Mouse (Mus musculus) liver, embryonic 16.5 days (tissue): ENCODE measurements around the gene Ikbke. TPM values are rescaled to one million over a fixed set of nuclear protein-coding genes. Genes with fewer than 3 reads are reported as not detected.
"Not testable (repeated sequence)": the region's sequence is repeated elsewhere in the genome, so short reads cannot be mapped to it uniquely, and the experiment has no call there.

ENCODE experiments used
- ATAC-seq: fragments of 200-750 bp; cut with Nextera tagmentation; 2 replicates; pipeline ENCODE4 v1.8.0; 2017; ENCODE audit warnings: low read depth, mild to moderate bottlenecking, moderate number of reproducible peaks, moderate library complexity
- H3K27ac ChIP-seq: fragments of 300-500 bp; sonication (generic); 2 replicates; pipeline ENCODE4 v1.5.1; 2014; ENCODE audit warnings: mild to moderate bottlenecking, low read length
- H3K27me3 ChIP-seq: fragments of 300-500 bp; sonication (generic); 2 replicates; pipeline ENCODE4 v1.6.1; 2014; ENCODE audit warnings: low read depth, low read length, mixed read lengths; ENCODE audit not compliant: control insufficient read depth, insufficient read depth
- H3K36me3 ChIP-seq: fragments of 300-500 bp; sonication (generic); 2 replicates; pipeline ENCODE4 v1.6.1; 2014; ENCODE audit warnings: mild to moderate bottlenecking; ENCODE audit not compliant: control insufficient read depth, insufficient read depth
- H3K4me1 ChIP-seq: fragments of 300-500 bp; sonication (generic); 2 replicates; pipeline ENCODE4 v1.6.1; 2014; ENCODE audit warnings: low read depth, low read length, mixed read lengths; ENCODE audit not compliant: control insufficient read depth
- H3K4me2 ChIP-seq: fragments of 300-500 bp; sonication (generic); 2 replicates; pipeline ENCODE4 v1.6.1; 2014; ENCODE audit warnings: low read depth, low read length, mixed read lengths
- H3K4me3 ChIP-seq: fragments of 300-500 bp; sonication (generic); 2 replicates; pipeline ENCODE4 v1.5.1; 2014; ENCODE audit warnings: low read depth, mild to moderate bottlenecking, low read length
- H3K9ac ChIP-seq: fragments of 300-500 bp; sonication (generic); 2 replicates; pipeline ENCODE4 v1.6.1; 2014; ENCODE audit warnings: low read depth, low read length
- H3K9me3 ChIP-seq: fragments of 300-500 bp; sonication (generic); replicated peaks from 2 replicates; pipeline ENCODE4 v1.6.1; 2016; ENCODE audit warnings: low read length; ENCODE audit not compliant: control insufficient read depth
- WGBS: fragments of 180-500 bp; shearing (Covaris S2); extraction: QIAGEN DNeasy Blood & Tissue Kit; methylation state at CpG from one replicate; pipeline ENCODE4 v1.1.7; 2014; ENCODE audit not compliant: insufficient replicate concordance; 5-methylcytosine and 5-hydroxymethylcytosine counted together
- polyA plus RNA-seq: library from polyadenylated mRNA; unstranded; fragments of >200 nt; fragmentation: Nextera tagmentation; extraction: Ambion mirVana; gene quantifications from 2 replicates; pipeline ENCODE4 v1.2.1, GENCODE M21; 2015

Gene Ikbke
- polyA plus RNA-seq, 1 experiment from 2014 or later, result 10.2 TPM

DNA sequence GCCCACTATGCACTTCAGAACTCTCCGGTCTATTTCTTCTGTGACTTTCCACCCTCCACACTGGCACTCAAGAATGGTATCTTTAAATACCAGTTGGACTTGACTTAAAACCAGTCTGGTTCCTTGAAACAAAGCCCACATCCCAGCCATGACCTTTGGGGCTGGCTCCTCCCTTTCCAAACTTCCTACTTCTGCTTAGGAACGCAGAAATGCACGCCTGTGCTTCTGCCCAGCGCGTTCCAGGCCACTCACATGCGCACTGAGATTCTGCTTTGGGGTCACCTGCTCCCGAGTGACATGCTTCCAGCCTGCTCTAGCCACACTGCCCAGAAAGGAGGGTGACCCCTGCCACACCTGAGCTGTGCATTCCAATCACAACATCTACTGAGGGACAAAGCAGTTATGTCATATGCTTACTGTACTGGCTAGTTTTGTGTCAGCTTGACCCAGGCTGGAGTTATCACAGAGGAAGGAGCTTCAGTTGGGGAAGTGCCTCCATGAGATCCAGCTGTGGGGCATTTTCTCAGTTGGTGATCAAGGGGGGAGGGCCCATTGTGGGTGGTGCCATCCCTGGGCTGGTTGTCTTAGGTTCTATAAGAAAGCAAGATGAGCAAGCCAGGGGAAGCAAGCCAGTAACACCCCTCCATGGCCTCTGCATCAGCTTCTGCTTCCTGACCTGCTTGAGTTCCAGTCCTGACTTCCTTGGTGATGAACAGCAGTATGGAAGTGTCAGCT lies 26.7 kb downstream of the Ikbke start:
- ATAC-seq, H3K9me3 ChIP-seq: not testable (repeated sequence)

GRCm38 (mm10) chr1:131246433-131247395 lies 32.7 kb downstream of the Ikbke start:
- H3K27ac ChIP-seq, result no peak overlapping the region
- H3K36me3 ChIP-seq, result no peaks in the 10 kb centered on the region
- H3K9me3 ChIP-seq, result no peaks in the 10 kb centered on the region
- peaks cover 41% of the 10 kb centered on the region for H3K27me3 ChIP-seq
- H3K9ac ChIP-seq, result no peak overlapping the region
- peak overlapping the region; percentile 21; the same call in 1 of the 2 replicates for H3K4me3 ChIP-seq
- no peak for ATAC-seq
- WGBS, result 3% methylated on average over 7 of the region's 7 CpGs
- peaks cover 16% of the 10 kb centered on the region for H3K4me1 ChIP-seq
- H3K4me2 ChIP-seq, result peak overlapping the region; percentile 73

More for the DNA sequence above, 26.7 kb downstream of the Ikbke start:
- H3K4me2 ChIP-seq, H3K4me1 ChIP-seq, H3K4me3 ChIP-seq, H3K27me3 ChIP-seq, H3K9ac ChIP-seq, H3K27ac ChIP-seq, H3K36me3 ChIP-seq: not testable (repeated sequence)
- WGBS, result 43% methylated on average over 7 of the region's 7 CpGs

- H3K9me3 ChIP-seq, result no peaks in the 10 kb centered on the region
- no peak overlapping the region for H3K27ac ChIP-seq
- no peaks in the 10 kb centered on the region for H3K36me3 ChIP-seq
- no peak for ATAC-seq
- WGBS, result 2% methylated on average over 9 of the region's 9 CpGs
- peaks cover 16% of the 10 kb centered on the region for H3K4me1 ChIP-seq
- H3K27me3 ChIP-seq, result peaks cover 42% of the 10 kb centered on the region
- peak overlapping the region; percentile 73 for H3K4me2 ChIP-seq
- peak overlapping the region; percentile 64 for H3K4me3 ChIP-seq
- no peak overlapping the region for H3K9ac ChIP-seq
Measured at GRCm38 (mm10) chr1:131245926-131246325, 33.5 kb downstream of the Ikbke start.

GRCm38 (mm10) chr1:131245089-131245856 lies 34.1 kb downstream of the Ikbke start, which contains the start of gene Rassf5:
Gene Rassf5 (minus strand): TSS chr1:131245258.
- peak; percentile 74 for ATAC-seq
- H3K27ac ChIP-seq, result no peak within 1 kb of the TSS
- H3K27me3 ChIP-seq, result peaks cover 42% of the 10 kb centered on the region

GRCm38 (mm10) chr1:131244536-131245088 lies 34.8 kb downstream of the Ikbke start:
- Histone ChIP-seq H3K27me3 (peaks cover 42% of the 10 kb centered on the region), H3K4me1 (peaks cover 16% of the 10 kb centered on the region), H3K27ac (no peak overlapping the region), H3K4me3 (peak overlapping the region; percentile 64), H3K9me3 (no peaks in the 10 kb centered on the region), H3K36me3 (no peaks in the 10 kb centered on the region), H3K9ac (peak overlapping the region; percentile 45), H3K4me2 (peak overlapping the region; percentile 73)
- 2% methylated on average over 57 of the region's 57 CpGs for WGBS
- ATAC-seq, result 0 out of 2 replicates have a peak, but pooled peaks have one; percentile 8

More at GRCm38 (mm10) chr1:131245089-131245856, 34.1 kb downstream of the Ikbke start, which contains the start of gene Rassf5:
- no peaks in the 10 kb centered on the region for H3K9me3 ChIP-seq
- H3K4me3 ChIP-seq, result peak within 1 kb of the TSS; percentile 64
- peak within 1 kb of the TSS; percentile 73 for H3K4me2 ChIP-seq
- H3K9ac ChIP-seq, result peak within 1 kb of the TSS; percentile 45
- peaks cover 16% of the 10 kb centered on the region for H3K4me1 ChIP-seq
- 1% methylated on average over 60 of the region's 60 CpGs for WGBS
- no peaks in the 10 kb centered on the region for H3K36me3 ChIP-seq

DNA sequence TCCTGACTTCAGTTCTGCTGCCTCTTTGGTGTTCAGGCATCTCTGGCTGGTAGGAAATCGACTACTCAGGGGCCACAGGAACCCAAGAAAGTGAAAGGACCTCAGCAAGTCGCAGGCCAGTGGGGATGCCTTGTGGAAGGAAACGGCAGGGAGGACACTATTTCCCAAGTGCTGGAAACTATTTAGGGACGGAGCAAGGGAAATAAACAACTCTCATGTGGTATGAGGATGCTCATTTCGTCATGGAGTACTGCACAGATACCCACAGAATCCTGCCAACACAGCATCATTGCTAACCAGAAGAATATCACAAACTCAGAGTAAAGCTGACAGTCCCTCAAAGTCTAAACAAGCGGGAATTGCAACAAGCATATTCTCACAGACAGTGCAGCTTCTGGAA lies 36.5 kb downstream of the Ikbke start:
- WGBS, result 24% methylated on average over 6 of the region's 6 CpGs
- H3K4me1 ChIP-seq, result peaks cover 16% of the 10 kb centered on the region
- no peak overlapping the region for H3K9ac ChIP-seq
- no peak for ATAC-seq
- H3K4me3 ChIP-seq, result no peak overlapping the region
- no peaks in the 10 kb centered on the region for H3K9me3 ChIP-seq
- no peak overlapping the region for H3K4me2 ChIP-seq
- H3K27me3 ChIP-seq, result peaks cover 42% of the 10 kb centered on the region
- no peaks in the 10 kb centered on the region for H3K36me3 ChIP-seq
- no peak overlapping the region for H3K27ac ChIP-seq

GRCm38 (mm10) chr1:131239576-131240193 lies 39.7 kb downstream of the Ikbke start:
- Histone ChIP-seq H3K9me3 (no peaks in the 10 kb centered on the region), H3K9ac (no peak overlapping the region), H3K36me3 (no peaks in the 10 kb centered on the region), H3K27ac (no peak overlapping the region), H3K4me3 (no peak overlapping the region), H3K27me3 (peaks cover 21% of the 10 kb centered on the region), H3K4me2 (no peak overlapping the region), H3K4me1 (peaks cover 8% of the 10 kb centered on the region)
- no peak for ATAC-seq
- 59% methylated on average over 12 of the region's 12 CpGs for WGBS

GRCm38 (mm10) chr1:131238931-131239381 lies 40.5 kb downstream of the Ikbke start:
- ATAC-seq, result no peak
- 52% methylated on average over 8 of the region's 8 CpGs for WGBS
- no peak overlapping the region for H3K27ac ChIP-seq
- H3K4me1 ChIP-seq, result peaks cover 8% of the 10 kb centered on the region
- no peak overlapping the region for H3K4me3 ChIP-seq
- no peaks in the 10 kb centered on the region for H3K9me3 ChIP-seq
- H3K4me2 ChIP-seq, result no peak overlapping the region
- H3K36me3 ChIP-seq, result no peaks in the 10 kb centered on the region
- H3K9ac ChIP-seq, result no peak overlapping the region
- H3K27me3 ChIP-seq, result peaks cover 14% of the 10 kb centered on the region
